Mouse (Mus musculus) adrenal gland, adult 2 months (tissue): Measurements from ENCODE around the gene Dynlt1c. TPM values are rescaled to one million over a fixed set of nuclear protein-coding genes. Genes with fewer than 3 reads are reported as not detected.
"Not testable (repeated sequence)": the region's sequence is repeated elsewhere in the genome, so short reads cannot be mapped to it uniquely, and the experiment has no call there.

Experiments used
- DNase-seq: peaks from one replicate; pipeline ENCODE4 v3.0.0; 2021
- polyA plus RNA-seq: library from polyadenylated mRNA; depleted of rRNA; stranded (reverse); fragments of >200 nt; gene quantifications from 2 replicates; pipeline ENCODE4 v1.2.3, GENCODE M21; 2012; rRNA removed
- total RNA-seq, 2 experiments: library from RNA; stranded (reverse); gene quantifications; 2 replicates each; pipeline ENCODE4 v1.2.3; 2021

The Dynlt1c gene
- total and polyA plus RNA-seq, 3 experiments, result 5.1 to 9.4 (median 6.2) TPM

- peak; percentile 73 for DNase-seq
Observed at GRCm38 (mm10) chr17:6655087-6655511, 53.6 kb downstream of the Dynlt1c start.

GRCm38 (mm10) chr17:6655567-6656281 is 54.3 kb downstream of the Dynlt1c start, which contains the start of gene Dynlt1f:
Gene Dynlt1f (minus strand): TSS chr17:6655900.
- peak; percentile 86 for DNase-seq

GRCm38 (mm10) chr17:6656471-6656870 is 55.0 kb downstream of the Dynlt1c start:
- peak; percentile 45 for DNase-seq

GRCm38 (mm10) chr17:6658801-6659200 is 57.3 kb downstream of the Dynlt1c start, which contains the start of gene Sytl3:
Gene Sytl3 (plus strand): TSS chr17:6659093.
- not testable (repeated sequence) for DNase-seq

Other genes starting within 250 kb of the Dynlt1c start
- gene Dynlt1b, start 171.6 kb upstream of the Dynlt1c start, total RNA-seq, result 100 to 1,000 TPM; 116 to 142 TPM
- gene Dynlt1b, start 171.6 kb upstream of the Dynlt1c start, polyA plus RNA-seq, result 150 and 165 TPM in 2 replicates
- 100 to 1,000 TPM in 1 of 2 experiments, 10 to 100 TPM in 1; 94.4 to 117 TPM for gene Dynlt1f, start 54.2 kb downstream of the Dynlt1c start, total RNA-seq
- 14.7 and 22.9 TPM in 2 replicates for gene Dynlt1f, start 54.2 kb downstream of the Dynlt1c start, polyA plus RNA-seq
- gene Sytl3, start 57.4 kb downstream of the Dynlt1c start, total RNA-seq, result under 1 TPM in 1 of 2 experiments, not detected in 1; 0.21 TPM
- not detected in 2 replicates for gene Sytl3, start 57.4 kb downstream of the Dynlt1c start, polyA plus RNA-seq
- 10 to 100 TPM; 23.2 to 27.3 TPM for gene Ezr, start 181.1 kb downstream of the Dynlt1c start, total RNA-seq
- gene Ezr, start 181.1 kb downstream of the Dynlt1c start, polyA plus RNA-seq, result 5.6 and 6.2 TPM in 2 replicates